Mouse (Mus musculus) neural tube, embryonic 14.5 days (tissue): Measurements from ENCODE around the gene Ddx43. TPM values are rescaled to one million over a fixed set of nuclear protein-coding genes. Genes with fewer than 3 reads are reported as not detected.
"Not testable (repeated sequence)": the region's sequence is repeated elsewhere in the genome, so short reads cannot be mapped to it uniquely, and the experiment has no call there.

Experiments used
- ATAC-seq: fragments of 200-750 bp; cut with Nextera tagmentation; 2 replicates; pipeline ENCODE4 v1.8.0; 2017; ENCODE audit warnings: low read depth, mild to moderate bottlenecking, moderate TSS enrichment, moderate library complexity
- H3K27ac ChIP-seq: fragments of 300-500 bp; sonication (generic); 2 replicates; pipeline ENCODE4 v1.5.1; 2014; ENCODE audit warnings: low read depth, mild to moderate bottlenecking, control low read depth, low read length, moderate library complexity, mixed read lengths
- H3K27me3 ChIP-seq: fragments of 300-500 bp; sonication (generic); 2 replicates; pipeline ENCODE4 v1.6.1; 2014; ENCODE audit warnings: low read length; ENCODE audit not compliant: control insufficient read depth, insufficient read depth
- H3K36me3 ChIP-seq: fragments of 300-500 bp; sonication (generic); 2 replicates; pipeline ENCODE4 v1.6.1; 2014; ENCODE audit warnings: low read length, mixed read lengths; ENCODE audit not compliant: control insufficient read depth, insufficient read depth
- H3K4me1 ChIP-seq: fragments of 300-500 bp; sonication (generic); 2 replicates; pipeline ENCODE4 v1.6.1; 2014; ENCODE audit warnings: low read length; ENCODE audit not compliant: control insufficient read depth, insufficient read depth
- H3K4me2 ChIP-seq: fragments of 300-500 bp; sonication (generic); 2 replicates; pipeline ENCODE4 v1.6.1; 2014; ENCODE audit warnings: mild to moderate bottlenecking, low read depth, low read length, control low read depth
- H3K4me3 ChIP-seq: fragments of 300-500 bp; sonication (generic); 2 replicates; pipeline ENCODE4 v1.5.1; 2014; ENCODE audit warnings: low read depth, low read length, control low read depth, mixed read lengths
- H3K9ac ChIP-seq: fragments of 300-500 bp; sonication (generic); replicated peaks from 2 replicates; pipeline ENCODE4 v1.6.1; 2014; ENCODE audit warnings: low read depth, mild to moderate bottlenecking, control low read depth, low read length, mixed read lengths
- H3K9me3 ChIP-seq: fragments of 300-500 bp; sonication (generic); 2 replicates; pipeline ENCODE4 v1.6.1; 2016; ENCODE audit warnings: low read length; ENCODE audit not compliant: control insufficient read depth
- WGBS: fragments of 180-500 bp; shearing (Covaris S2); extraction: QIAGEN DNeasy Blood & Tissue Kit; methylation state at CpG from one replicate; pipeline ENCODE4 v1.1.7; 2014; 5-methylcytosine and 5-hydroxymethylcytosine counted together
- polyA plus RNA-seq: library from polyadenylated mRNA; unstranded; fragments of >200 nt; fragmentation: Nextera tagmentation; extraction: Ambion mirVana; gene quantifications from 2 replicates; pipeline ENCODE4 v1.2.1, GENCODE M21; 2014

The Ddx43 gene
- polyA plus RNA-seq, 1 experiment from 2014 or later: 0.59 TPM

- H3K9ac ChIP-seq: no peak overlapping the region
- no peaks in the 10 kb centered on the region for H3K4me1 ChIP-seq
- WGBS: 18% methylated on average over 9 of the region's 9 CpGs
- no peak overlapping the region for H3K4me3 ChIP-seq
- peak; percentile 56 for ATAC-seq
- H3K27ac ChIP-seq: no peak overlapping the region
- no peaks in the 10 kb centered on the region for H3K9me3 ChIP-seq
- no peaks in the 10 kb centered on the region for H3K36me3 ChIP-seq
- H3K4me2 ChIP-seq: no peak overlapping the region
- no peaks in the 10 kb centered on the region for H3K27me3 ChIP-seq
These were observed 37.5 kb upstream of the Ddx43 start for GRCm38 (mm10) chr9:78358053-78358452.

- no peaks in the 10 kb centered on the region for H3K36me3 ChIP-seq
- H3K4me1 ChIP-seq: no peaks in the 10 kb centered on the region
- no peaks in the 10 kb centered on the region for H3K9me3 ChIP-seq
- H3K9ac ChIP-seq: no peak overlapping the region
- no peak overlapping the region for H3K4me2 ChIP-seq
- 88% methylated on average over 6 of the region's 6 CpGs for WGBS
- no peak overlapping the region for H3K4me3 ChIP-seq
- H3K27me3 ChIP-seq: no peaks in the 10 kb centered on the region
- H3K27ac ChIP-seq: no peak overlapping the region
- ATAC-seq: no peak
These were observed 35.7 kb upstream of the Ddx43 start for GRCm38 (mm10) chr9:78359750-78360483.

GRCm38 (mm10) chr9:78360484-78360872 is 35.1 kb upstream of the Ddx43 start:
- no peaks in the 10 kb centered on the region for H3K36me3 ChIP-seq
- no peak for ATAC-seq
- WGBS: 40% methylated on average over 2 of the region's 2 CpGs
- H3K4me2 ChIP-seq: no peak overlapping the region
- no peak overlapping the region for H3K4me3 ChIP-seq
- no peaks in the 10 kb centered on the region for H3K9me3 ChIP-seq
- H3K27me3 ChIP-seq: no peaks in the 10 kb centered on the region
- H3K27ac ChIP-seq: no peak overlapping the region
- H3K4me1 ChIP-seq: no peaks in the 10 kb centered on the region
- no peak overlapping the region for H3K9ac ChIP-seq

DNA sequence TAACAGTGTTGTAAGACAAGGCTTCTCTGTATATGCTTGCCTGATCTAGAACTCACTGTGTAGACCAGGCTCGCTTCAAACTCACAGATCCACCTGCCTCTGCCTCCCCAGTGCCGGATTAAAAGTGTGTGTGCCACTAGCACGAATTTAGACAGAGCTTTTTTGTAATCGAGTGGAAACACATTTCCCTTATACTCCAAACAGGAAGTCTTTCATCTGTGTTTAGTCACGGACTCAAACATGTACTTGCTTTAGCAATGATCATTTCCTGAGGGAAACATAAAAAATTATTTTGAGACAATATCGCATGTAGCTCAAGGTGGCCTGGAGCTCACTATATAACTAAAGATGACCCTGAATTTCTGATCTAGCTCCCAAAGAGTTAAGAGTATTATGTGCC is 32.2 kb upstream of the Ddx43 start:
- Histone ChIP-seq H3K27ac (no peak overlapping the region), H3K4me3 (no peak overlapping the region), H3K36me3 (no peaks in the 10 kb centered on the region), H3K4me2 (no peak overlapping the region), H3K27me3 (no peaks in the 10 kb centered on the region), H3K9ac (no peak overlapping the region), H3K9me3 (no peaks in the 10 kb centered on the region), H3K4me1 (no peaks in the 10 kb centered on the region)
- no peak for ATAC-seq
- 79% methylated on average over 6 of the region's 6 CpGs for WGBS

DNA sequence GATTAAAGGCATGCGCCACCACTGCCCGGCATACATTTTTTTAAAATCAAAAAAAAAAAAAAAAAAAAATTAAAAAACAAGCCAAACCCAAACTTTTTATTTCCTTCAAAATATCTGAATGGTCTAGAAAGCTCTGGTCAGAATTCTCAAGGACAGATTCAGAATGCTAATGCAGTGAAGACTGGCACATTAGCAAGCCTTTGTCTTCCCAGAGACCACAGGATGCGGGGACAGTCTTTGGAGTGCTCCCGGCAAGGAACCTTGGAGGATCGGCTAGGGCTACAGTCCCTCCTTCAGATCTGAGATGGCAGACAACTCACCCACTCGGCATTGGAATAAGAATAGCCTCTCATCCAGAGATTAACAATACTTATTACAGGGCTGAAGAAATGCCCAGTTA is 30.9 kb upstream of the Ddx43 start:
- Histone ChIP-seq H3K9me3 (no peaks in the 10 kb centered on the region), H3K36me3 (no peaks in the 10 kb centered on the region), H3K27me3 (no peaks in the 10 kb centered on the region), H3K9ac (no peak overlapping the region), H3K4me3 (no peak overlapping the region), H3K27ac (no peak overlapping the region), H3K4me1 (no peaks in the 10 kb centered on the region), H3K4me2 (no peak overlapping the region)
- ATAC-seq: no peak
- 86% methylated on average over 6 of the region's 6 CpGs for WGBS

DNA sequence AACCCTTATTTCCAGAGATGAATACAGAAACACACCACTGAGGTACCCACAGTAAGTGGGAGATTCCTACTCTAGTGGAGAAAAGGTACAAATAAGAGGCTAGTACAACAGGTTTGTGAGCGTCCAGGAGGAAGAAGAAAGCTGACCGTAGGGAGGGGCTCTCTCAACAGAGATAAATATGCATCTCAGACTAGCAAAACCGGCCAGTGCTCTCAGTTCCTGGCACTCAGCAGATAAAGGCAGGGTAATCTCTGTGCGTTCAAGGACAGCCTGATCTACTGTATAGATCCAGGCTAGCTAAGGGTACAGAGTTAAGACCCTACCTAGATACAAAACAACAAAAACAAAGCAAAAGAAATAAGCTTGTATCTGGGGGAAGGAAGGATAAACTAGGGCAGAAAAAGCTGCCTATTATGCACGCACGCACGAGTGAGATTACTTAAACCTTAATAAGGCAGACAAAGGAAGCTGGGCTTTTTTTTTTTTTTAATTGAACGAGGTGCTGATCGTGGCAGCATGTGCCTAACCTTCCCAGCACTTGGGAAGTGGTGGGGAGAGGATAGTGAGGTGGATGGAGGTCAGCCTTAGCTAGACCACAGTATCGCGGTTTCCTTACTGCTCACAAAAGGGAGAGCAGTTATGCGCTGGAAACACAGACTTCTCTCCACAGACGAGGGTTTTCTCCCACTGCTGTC is 29.6 kb upstream of the Ddx43 start:
- no peaks in the 10 kb centered on the region for H3K4me1 ChIP-seq
- no peak overlapping the region for H3K27ac ChIP-seq
- ATAC-seq: no peak
- H3K36me3 ChIP-seq: no peaks in the 10 kb centered on the region
- no peaks in the 10 kb centered on the region for H3K27me3 ChIP-seq
- H3K4me3 ChIP-seq: no peak overlapping the region
- no peak overlapping the region for H3K9ac ChIP-seq
- 83% methylated on average over 12 of the region's 13 CpGs for WGBS
- no peaks in the 10 kb centered on the region for H3K9me3 ChIP-seq
- H3K4me2 ChIP-seq: no peak overlapping the region

DNA sequence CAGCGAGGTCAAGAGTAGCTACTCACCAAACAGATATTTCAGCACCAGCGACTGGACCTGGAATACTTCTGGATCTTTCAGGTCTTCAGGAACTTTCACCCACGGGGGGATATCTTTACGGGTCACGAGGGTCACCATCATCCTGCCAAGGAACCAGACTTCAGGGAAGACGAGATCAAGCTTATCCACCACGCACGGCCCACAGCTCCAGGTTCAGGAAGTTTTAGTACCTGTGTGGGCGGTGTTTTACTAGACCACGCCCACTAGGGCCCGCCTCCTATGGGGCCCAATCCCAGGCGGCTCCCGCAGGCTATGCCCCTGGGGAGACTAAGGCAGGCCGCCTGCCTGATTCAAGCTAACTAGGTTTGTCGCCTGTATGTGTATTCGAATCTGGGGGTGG is 27.6 kb upstream of the Ddx43 start, which contains the start of gene Dppa5a:
Gene Dppa5a, minus strand, starts transcription at position 219 of the 400 bp plus-strand sequence.
- H3K4me3 ChIP-seq, H3K36me3 ChIP-seq, H3K9ac ChIP-seq, H3K27me3 ChIP-seq, H3K4me1 ChIP-seq, ATAC-seq, H3K27ac ChIP-seq, H3K4me2 ChIP-seq, H3K9me3 ChIP-seq: not testable (repeated sequence)
- WGBS: 93% methylated on average over 16 of the region's 16 CpGs

GRCm38 (mm10) chr9:78368671-78369293 is 26.8 kb upstream of the Ddx43 start:
- Histone ChIP-seq H3K4me2 (no peak overlapping the region), H3K27me3 (no peaks in the 10 kb centered on the region), H3K4me1 (no peaks in the 10 kb centered on the region), H3K36me3 (no peaks in the 10 kb centered on the region), H3K27ac (no peak overlapping the region), H3K9me3 (no peaks in the 10 kb centered on the region), H3K9ac (no peak overlapping the region), H3K4me3 (no peak overlapping the region)
- WGBS: 83% methylated on average over 3 of the region's 3 CpGs
- ATAC-seq: no peak

GRCm38 (mm10) chr9:78369349-78369748 is 26.2 kb upstream of the Ddx43 start:
- Histone ChIP-seq H3K27ac (no peak overlapping the region), H3K9me3 (no peaks in the 10 kb centered on the region), H3K36me3 (no peaks in the 10 kb centered on the region), H3K9ac (no peak overlapping the region), H3K4me3 (no peak overlapping the region), H3K27me3 (no peaks in the 10 kb centered on the region), H3K4me1 (no peaks in the 10 kb centered on the region), H3K4me2 (no peak overlapping the region)
- WGBS: 91% methylated on average over 2 of the region's 2 CpGs
- ATAC-seq: no peak
